Mouse (Mus musculus) left cerebral cortex, postnatal 4 days (tissue): ENCODE results near the gene Rfxank. TPM values are rescaled to one million over a fixed set of nuclear protein-coding genes. Genes with fewer than 3 reads are reported as not detected.

Source experiments
- DNase-seq: peaks from one replicate; pipeline ENCODE4 v3.0.0-alpha.2; 2022
- intact Hi-C: fragments of 180-260 bp; cut with DNase I; formaldehyde crosslinking; loops from one replicate; pipeline ENCODE4 v1.15.1; 2025
- total RNA-seq, 2 experiments: library from RNA; stranded (reverse); gene quantifications; 2 replicates each; pipeline ENCODE4 v1.2.3; 2021

The Rfxank gene
- total RNA-seq, 2 experiments from 2014 or later = 11.7 to 14.6 TPM

- peak; percentile 82 for DNase-seq
- intact Hi-C loops = no loop called here
Observed at GRCm38 (mm10) chr8:70152537-70153257, 13.7 kb upstream of the Rfxank start.

GRCm38 (mm10) chr8:70150158-70150557, 11.2 kb upstream of the Rfxank start:
- intact Hi-C loops = no loop called here
- no peak for DNase-seq

GRCm38 (mm10) chr8:70147678-70148607, 9.0 kb upstream of the Rfxank start:
- no peak for DNase-seq
- intact Hi-C loops = no loop called here

DNA sequence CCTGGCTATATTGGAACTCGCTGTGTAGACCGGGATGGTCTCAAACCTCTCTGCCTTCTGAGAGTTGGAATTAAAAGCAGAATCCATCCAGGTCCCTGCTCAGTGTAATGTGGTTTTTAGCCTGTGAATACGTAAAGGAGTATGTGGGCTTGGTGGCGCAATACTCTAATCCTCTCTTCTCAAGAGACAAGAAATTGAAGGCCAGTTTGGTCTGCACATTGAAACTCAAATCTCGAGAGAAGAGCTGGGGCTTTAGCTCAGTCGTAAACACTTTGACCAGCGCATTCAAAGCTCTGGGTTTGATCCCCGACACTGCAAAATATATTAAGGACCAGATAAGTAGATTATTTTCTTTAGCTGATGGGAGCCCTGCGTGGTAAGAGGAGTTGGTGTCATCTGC, 1.0 kb upstream of the Rfxank start:
- intact Hi-C loops = no loop called here
- DNase-seq = no peak

DNA sequence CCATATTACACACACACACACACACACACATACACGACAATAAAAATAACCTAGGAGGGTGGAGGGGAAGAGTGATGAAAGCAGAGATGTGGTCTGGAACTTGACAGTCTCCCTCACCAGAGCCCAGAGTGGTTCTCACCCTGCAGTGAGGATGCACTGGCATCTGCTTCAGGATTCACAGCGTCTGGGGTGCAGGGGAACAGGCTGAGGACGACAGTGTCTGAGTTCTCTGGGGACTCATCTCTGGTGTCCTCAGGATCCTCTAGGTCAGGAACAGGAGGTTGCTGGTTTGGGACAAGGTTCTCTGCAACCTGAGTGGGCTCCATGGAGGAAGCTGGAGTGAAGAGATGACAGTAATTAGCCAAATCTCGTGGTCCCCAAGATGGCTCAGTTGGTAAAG, 1.1 kb downstream of the Rfxank start:
- DNase-seq = no peak
- intact Hi-C loops = no loop called here

- DNase-seq = no peak
- intact Hi-C loops = no loop called here
Observed at GRCm38 (mm10) chr8:70136591-70136990, 2.4 kb downstream of the Rfxank start.

GRCm38 (mm10) chr8:70134931-70135330, 4.0 kb downstream of the Rfxank start:
- intact Hi-C loops = no loop called here
- DNase-seq = no peak

DNA sequence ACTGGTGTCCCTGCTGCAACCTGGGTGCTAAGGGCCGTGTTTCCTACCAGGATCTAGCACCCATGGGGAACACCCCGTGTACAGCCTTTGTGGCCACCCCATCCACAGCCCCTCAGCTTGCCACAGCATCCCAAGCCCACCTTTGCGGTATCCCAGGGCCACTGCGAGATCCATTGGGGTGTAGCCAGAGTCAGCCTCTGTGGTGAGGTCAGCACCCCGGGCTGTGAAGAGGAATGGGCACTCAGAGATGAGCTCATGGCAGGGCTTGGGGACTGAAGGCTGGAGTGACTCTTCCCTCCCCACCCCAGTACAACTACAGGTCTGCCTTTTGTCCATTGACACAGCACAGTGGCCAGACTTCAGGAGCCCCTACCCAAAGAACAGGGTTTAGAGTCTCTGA, 4.9 kb downstream of the Rfxank start:
- intact Hi-C loops = no loop called here
- no peak for DNase-seq

DNA sequence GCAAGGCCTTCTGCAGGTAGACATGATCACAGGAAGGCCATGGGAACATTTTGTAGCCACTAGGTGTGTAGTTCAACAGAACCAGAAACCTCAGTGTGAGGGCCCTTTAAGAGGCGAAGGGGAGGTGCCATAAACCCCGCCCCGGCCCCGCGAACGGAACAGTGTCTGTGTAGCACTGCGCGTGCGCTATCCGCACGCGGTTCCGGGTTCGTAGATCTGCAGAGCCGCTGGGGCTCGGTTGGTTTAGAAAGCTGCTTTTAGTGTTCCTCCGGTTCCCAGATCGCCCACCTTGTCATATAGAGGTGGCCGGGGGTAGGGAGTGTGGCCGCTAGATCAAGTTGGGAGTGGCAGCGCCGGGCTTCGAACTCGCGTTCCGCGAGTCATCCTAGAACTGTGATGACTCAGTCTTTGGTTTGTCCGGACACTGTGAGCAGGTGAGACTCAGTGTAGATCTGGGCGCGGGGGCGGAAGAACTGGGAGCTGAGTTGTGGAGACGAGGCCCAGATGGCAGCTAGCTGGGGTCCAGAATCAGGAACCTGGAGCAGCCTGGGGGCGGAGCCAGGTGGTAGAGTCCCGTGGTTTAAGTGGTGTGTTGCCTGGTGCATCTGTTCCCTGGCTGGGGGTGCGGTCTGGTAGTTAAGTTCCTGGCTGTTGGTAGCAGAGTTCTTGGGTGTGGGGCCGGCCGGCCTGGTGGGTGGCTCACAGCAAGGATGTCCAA, 7.6 kb downstream of the Rfxank start, which contains the start of gene Nr2c2ap:
Gene Nr2c2ap (plus strand): TSS at position 168 of the 718 bp plus-strand sequence.
- peak; percentile 85 for DNase-seq
- intact Hi-C loops = no loop called here

DNA sequence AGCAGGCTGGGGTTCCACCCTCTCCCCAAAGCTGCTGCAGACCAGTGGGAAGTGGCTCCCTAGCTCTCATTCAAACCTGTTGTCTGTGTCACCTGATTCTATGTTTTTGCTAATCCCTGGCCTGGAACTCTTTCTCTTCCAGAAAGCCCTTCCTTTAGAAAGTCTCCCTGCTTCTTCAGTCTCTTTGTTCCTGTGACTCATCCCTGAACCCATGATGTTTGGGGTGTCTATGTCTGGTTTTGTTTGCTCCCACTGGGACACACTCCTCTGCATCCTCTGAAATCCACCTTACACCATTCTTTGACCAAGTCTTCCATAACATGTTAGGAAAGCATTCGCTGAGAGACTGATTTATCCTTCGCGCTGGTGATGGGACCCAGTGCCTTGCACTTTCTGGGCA, 8.9 kb downstream of the Rfxank start:
- no peak for DNase-seq
- intact Hi-C loops = no loop called here

DNA sequence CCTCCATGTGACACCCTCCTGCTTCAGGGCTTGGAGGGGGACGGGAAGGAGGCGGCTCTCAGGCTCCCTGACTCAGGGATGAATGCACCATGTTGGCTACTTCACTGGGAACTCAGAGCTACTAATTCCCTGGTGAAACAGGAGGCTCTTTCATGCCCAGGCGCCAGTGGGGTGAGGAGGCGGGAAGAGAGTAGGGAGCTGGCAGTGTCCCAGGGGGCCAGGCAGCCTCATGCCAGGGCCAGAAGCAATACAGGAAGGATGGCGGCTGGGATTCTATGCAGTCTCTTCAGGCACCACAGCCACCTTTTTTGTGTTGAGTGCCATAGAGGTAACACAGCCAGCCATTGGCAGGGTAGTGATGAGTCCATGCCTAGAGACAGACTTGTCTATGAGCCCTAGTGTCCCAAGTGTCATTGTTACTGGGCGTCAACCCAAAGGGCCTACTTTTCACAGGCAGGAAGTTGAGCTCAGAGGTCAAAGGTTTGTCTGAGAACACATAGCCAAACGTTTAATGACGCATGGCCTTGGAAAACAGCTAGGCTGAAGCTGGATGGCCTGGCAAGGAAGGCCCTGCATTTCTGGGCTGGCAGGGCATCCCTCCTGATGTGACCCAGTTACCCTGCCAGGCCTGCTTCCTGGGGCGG, 9.5 kb downstream of the Rfxank start:
- intact Hi-C loops = no loop called here
- DNase-seq = peak; percentile 74

DNA sequence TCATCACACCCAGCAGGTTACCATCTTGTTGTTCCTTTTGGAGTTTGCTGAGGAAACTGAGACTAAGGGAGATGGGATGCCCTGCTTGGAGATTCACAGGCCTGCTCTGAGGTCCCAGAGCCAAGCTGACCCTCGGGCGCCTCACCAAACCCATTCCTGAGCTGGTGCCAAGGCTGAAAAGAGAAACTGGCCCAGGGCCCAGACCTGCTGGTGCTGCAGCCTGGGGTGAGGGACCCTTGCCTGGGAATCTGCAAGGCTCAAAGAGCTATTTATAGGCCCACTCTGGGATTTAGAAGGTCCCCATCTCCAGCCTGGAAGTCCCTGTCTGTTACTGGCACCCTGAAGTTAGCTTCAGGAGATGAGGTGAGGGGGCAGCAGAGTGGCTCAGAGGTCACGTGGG, 10.5 kb downstream of the Rfxank start:
- DNase-seq = peak; percentile 72
- intact Hi-C loops = no loop called here

DNA sequence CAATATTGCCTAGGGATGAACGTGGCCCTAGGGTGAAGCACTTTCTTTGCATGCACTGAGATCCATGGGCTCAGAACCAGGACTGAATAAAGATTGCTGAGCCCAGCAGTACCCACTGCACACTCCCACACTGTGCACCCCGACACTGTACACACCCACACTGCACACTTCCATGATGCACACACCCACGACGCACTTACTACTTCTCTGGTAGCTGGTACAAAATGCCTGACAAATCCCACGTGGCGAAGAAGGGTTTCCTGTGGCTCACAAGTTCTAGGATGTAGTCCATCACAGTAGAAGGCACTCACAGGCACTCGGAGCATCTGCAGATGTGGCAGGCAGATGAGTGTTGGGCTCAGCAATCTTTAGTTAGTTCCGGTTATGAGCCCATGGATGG, 14.0 kb downstream of the Rfxank start:
- no peak for DNase-seq
- intact Hi-C loops = no loop called here

GRCm38 (mm10) chr8:70122863-70123262, 16.1 kb downstream of the Rfxank start:
- intact Hi-C loops = no loop called here
- DNase-seq = no peak

DNA sequence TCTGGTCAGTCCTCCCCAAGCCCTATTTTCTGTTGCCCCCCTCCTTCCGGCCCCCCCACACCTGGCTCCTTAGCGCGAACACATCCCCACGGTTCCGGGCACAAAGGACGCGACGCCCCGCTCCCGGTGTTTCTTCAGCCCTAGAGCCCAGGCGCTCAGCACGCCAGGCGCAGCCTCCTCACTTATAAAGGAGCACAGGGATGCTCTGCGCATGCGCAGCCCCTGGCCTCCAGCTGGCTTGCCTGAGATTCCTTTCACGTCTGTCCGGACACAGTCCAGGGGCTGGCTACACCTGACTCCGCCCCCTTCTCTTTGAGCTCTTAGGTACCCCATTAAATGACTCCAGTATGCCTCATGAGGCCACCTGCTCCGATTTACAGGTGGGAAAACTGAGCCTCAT, 18.3 kb downstream of the Rfxank start, which contains the start of gene Ncan:
Gene Ncan (minus strand): TSS at position 207 of the 400 bp plus-strand sequence.
- intact Hi-C loops = no loop called here

GRCm38 (mm10) chr8:70118726-70119700, 19.9 kb downstream of the Rfxank start:
- intact Hi-C loops = no loop called here
- peak; percentile 59 for DNase-seq

More for the DNA sequence above, 18.3 kb downstream of the Rfxank start, which contains the start of gene Ncan:
- DNase-seq = peak; percentile 91

DNA sequence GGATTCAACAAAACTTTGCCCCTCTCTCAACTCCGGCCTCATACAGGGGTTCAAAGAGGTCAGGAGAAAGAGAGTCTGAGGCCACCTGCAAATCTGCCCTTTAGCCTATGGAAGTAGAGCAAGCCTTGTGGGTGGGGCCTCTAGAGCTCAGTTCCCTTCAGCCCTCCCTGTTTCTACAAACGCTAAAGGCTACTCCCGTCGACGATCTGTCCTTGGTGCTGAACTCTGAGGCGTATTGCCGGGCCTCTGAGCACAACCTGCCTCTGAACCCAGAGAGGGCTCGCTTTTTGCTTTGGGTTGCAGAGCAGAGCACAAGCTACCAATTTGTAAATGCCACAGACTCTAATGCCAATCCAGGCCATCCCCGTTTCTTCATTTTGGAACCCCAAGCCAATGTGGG, 21.3 kb downstream of the Rfxank start:
- intact Hi-C loops = no loop called here
- DNase-seq = no peak

DNA sequence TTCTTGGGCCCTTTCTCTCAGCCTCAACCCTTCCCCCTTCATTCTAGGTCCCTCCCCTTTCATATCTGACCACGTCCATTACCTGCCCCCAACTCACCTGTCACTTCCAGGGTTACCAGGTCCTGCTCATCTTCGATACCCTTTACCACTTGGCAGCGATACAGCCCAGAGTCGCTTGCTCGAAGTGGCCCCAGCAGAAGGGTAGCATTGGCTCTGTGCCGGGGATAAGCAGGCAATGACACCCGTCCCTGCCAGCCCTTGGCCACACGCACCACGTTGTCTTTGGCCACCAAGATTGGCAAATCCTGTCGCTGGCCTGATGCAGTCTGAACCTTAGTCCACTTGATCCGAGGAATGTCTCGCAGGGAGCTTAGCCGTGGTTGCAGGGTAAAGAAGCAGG, 24.1 kb downstream of the Rfxank start:
- intact Hi-C loops = no loop called here
- peak; percentile 36 for DNase-seq

DNA sequence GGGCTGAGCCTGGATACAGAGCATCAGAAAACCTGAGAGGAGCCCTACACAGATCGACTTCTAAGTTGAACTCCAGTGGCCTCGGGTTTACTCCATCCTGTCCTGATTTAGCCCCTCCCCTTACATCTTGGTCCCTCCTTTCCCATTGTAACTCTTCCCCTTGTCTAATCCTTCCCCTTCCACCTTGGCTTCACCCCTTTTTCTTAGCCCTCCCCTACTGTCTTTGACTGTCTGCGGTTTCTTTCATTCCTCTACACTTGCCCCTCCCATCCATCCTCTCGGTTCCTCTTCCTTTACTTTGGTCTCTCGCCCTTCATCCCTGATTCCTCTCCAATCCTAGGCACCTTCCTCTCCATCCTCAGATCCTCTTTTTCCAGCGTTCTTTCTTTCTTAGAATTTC, 24.5 kb downstream of the Rfxank start:
- intact Hi-C loops = no loop called here
- no peak for DNase-seq
